Comparison of ENCODE assay signal across 8 mouse cellular contexts in genomic region chr2:181496831-181497547, GRCm38 (mm10). TPM values are rescaled to one million over a fixed set of nuclear protein-coding genes. Genes with fewer than 3 reads are reported as not detected.
DNase-seq lines count a peak whose midpoint lies in the region; ATAC-seq lines count a peak whose summit lies in the region.

TSS of gene Tpd52l2 (plus strand) at chr2:181497142.

- DNase-seq in adrenal gland, adult (ENCODE audit: inconsistent age in 2 of 2, low spot score in 1 of 2), result peak; percentile 95 to 98
- peak; percentile 98 for DNase-seq in embryo, embryonic 10.5 days (ENCODE audit: low spot score)
- peak; percentile 92 for DNase-seq in gastrocnemius, postnatal 14 days
- peak; percentile 92 to 95 for DNase-seq in left cerebral cortex, postnatal 10 days (ENCODE audit: extremely low spot score in 1 of 2, low spot score in 2 of 2)
- DNase-seq in right cerebral cortex, postnatal 25 days, result peak; percentile 88
- peak; percentile 87 to 91 for DNase-seq in urinary bladder, postnatal 4 days (ENCODE audit: low spot score in 2 of 2)

- ATAC-seq in inflammation-experienced regulatory T-cells, adult 6 months, result peak; percentile 93
- peak; percentile 89 for ATAC-seq in megakaryocyte-erythroid progenitor cell, adult 5-6 weeks (replicated peaks; ENCODE audit: low FRiP score, low TSS enrichment, poor library complexity, severe bottlenecking)

- intact Hi-C loops in gastrocnemius, postnatal 14 days (cut with DNase I; ENCODE audit: low total_unique reads), result no loop called here
- intact Hi-C loops in left cerebral cortex, postnatal 10 days (cut with DNase I), result loop anchor here (2.0 to 5.0 kb wide), 2 partner anchors 90 to 104 kb away; no protein-coding TSS in a partner anchor

RNA-seq across cellular contexts. Expression of gene Tpd52l2, which starts in this region (rescaled TPM):
- 10 to 100 TPM; 58.7 to 59.4 TPM for total RNA-seq in gastrocnemius, postnatal 14 days (2021)
- polyA plus RNA-seq in inflammation-experienced regulatory T-cells, adult 6 months (2017; shearing (Covaris generic)), result 100 to 1,000 TPM in 2 of 3 experiments, 10 to 100 TPM in 1; 89.9 to 113 (median 102) TPM
- total RNA-seq in left cerebral cortex, postnatal 10 days (2021), result 10 to 100 TPM; 75.5 to 77.2 TPM
- 65.2 and 70.9 TPM in 2 replicates for total RNA-seq in megakaryocyte-erythroid progenitor cell, adult 5-6 weeks (2014; fragmentation: Nextera tagmentation)
- total RNA-seq in megakaryocyte-erythroid progenitor cell, adult 5-6 weeks (2017), result 106 and 151 TPM in 2 replicates

Comparison
In these comparisons a context has a peak if more than half of its experiments do, and no peak if none do; other contexts are left out.
1. Peak in every context shown above with its lines: DNase-seq and ATAC-seq.